Mouse (Mus musculus): Measurements from ENCODE around the gene Ppp4r2. TPM values are rescaled to one million over a fixed set of nuclear protein-coding genes. Genes with fewer than 3 reads are reported as not detected.

The Ppp4r2 gene
- polyA plus RNA-seq, 2 experiments, result 10.6 to 13.6 TPM

DNA sequence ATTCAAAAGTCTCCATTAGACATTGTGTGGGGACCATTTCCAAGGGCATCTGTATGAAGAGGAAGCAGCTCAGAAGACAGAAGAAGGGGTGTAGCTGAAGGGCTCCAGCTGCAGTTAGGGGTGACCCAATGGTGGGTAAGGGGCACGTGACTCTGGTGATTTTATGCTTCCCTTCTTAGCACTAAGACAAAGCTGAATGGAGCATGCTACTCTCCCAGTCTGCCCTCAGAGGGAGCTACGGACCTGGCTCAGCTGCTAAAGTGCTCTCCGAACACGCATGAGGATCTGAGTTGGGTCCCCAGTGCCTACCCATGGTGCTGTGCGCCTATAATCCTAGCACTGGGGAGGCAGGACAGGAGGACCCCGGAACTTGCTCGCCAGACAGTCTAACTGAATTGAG, 52.0 kb downstream of the Ppp4r2 start:
- no peaks in the 10 kb centered on the region for H3K36me3 ChIP-seq (replicated peaks; ENCODE audit: control insufficient read depth, insufficient read depth, low read depth)
- TF ChIP-seq EP300 (IDR thresholded peaks at IDR 0.05; ENCODE audit: low read depth) (no peak), CTCF (IDR thresholded peaks at IDR 0.05; ENCODE audit: low read depth) (no peak)
- H3K4me1 ChIP-seq (replicated peaks; ENCODE audit: control insufficient read depth in 2 of 2, insufficient read depth in 2 of 2, low read length in 1 of 2), result peaks cover 0 to 2% of the 10 kb centered on the region in 2 experiments; a peak in 1 of 4 replicates
- no peak overlapping the region for H3K9ac ChIP-seq (replicated peaks)
- H3K9me3 ChIP-seq (ENCODE audit: control insufficient read depth, low read length), result no peaks in the 10 kb centered on the region
- no peak overlapping the region for H3K27ac ChIP-seq
- H3K27me3 ChIP-seq (ENCODE audit: control insufficient read depth, insufficient read depth, low read length), result no peaks in the 10 kb centered on the region
- WGBS (ENCODE audit: insufficient replicate concordance), result 60% methylated on average over 7 of the region's 7 CpGs
- no peak overlapping the region for H3K4me2 ChIP-seq (ENCODE audit: low read depth)
- no peak overlapping the region for H3K4me3 ChIP-seq (ENCODE audit: insufficient read depth in 1 of 2, low read depth in 2 of 2, low read length in 2 of 2)
- ATAC-seq (ENCODE audit: insufficient read depth) (no peak), DNase-seq (ENCODE audit: low read depth in 3 of 3, low spot score in 3 of 3) (no peak)

DNA sequence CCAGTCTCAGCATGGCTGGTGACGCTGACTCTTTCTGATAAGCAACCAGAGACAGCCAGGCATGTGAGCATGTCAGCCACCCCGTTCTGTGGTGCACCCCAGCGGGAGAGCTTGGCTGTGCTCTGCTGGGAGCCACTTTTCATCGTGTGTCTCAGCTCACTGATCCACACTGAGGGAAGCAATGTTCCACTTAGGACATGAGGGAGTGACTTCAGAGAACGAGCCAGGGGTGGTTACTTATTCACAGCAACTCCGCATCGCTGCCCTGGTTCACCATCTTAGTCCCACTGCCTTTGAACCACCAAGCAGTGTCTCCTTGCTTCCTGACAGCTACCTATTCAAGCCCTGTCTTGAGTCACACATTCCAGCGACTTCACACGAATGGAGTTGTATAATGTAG, 53.6 kb downstream of the Ppp4r2 start:
- Histone ChIP-seq H3K4me3 (ENCODE audit: insufficient read depth in 1 of 2, low read depth in 2 of 2, low read length in 2 of 2) (no peak overlapping the region), H3K9me3 (ENCODE audit: control insufficient read depth, low read length) (no peaks in the 10 kb centered on the region), H3K4me2 (ENCODE audit: low read depth) (no peak overlapping the region), H3K9ac (replicated peaks) (no peak overlapping the region), H3K4me1 (replicated peaks; ENCODE audit: control insufficient read depth in 2 of 2, insufficient read depth in 2 of 2, low read length in 1 of 2) (peaks cover 0 to 2% of the 10 kb centered on the region in 2 experiments; a peak in 1 of 4 replicates), H3K27me3 (ENCODE audit: control insufficient read depth, insufficient read depth, low read length) (no peaks in the 10 kb centered on the region), H3K27ac (no peak overlapping the region), H3K36me3 (replicated peaks; ENCODE audit: control insufficient read depth, insufficient read depth, low read depth) (no peaks in the 10 kb centered on the region)
- WGBS (ENCODE audit: insufficient replicate concordance), result 67% methylated on average over 9 of the region's 9 CpGs
- TF ChIP-seq CTCF (IDR thresholded peaks at IDR 0.05; ENCODE audit: low read depth) (no peak), EP300 (IDR thresholded peaks at IDR 0.05; ENCODE audit: low read depth) (no peak)
- no peak for DNase-seq (ENCODE audit: low read depth in 3 of 3, low spot score in 3 of 3)
- ATAC-seq (ENCODE audit: insufficient read depth), result no peak

- no peak overlapping the region for H3K4me2 ChIP-seq (ENCODE audit: low read depth)
- no peaks in the 10 kb centered on the region for H3K4me1 ChIP-seq (replicated peaks; ENCODE audit: control insufficient read depth in 2 of 2, insufficient read depth in 2 of 2, low read length in 1 of 2)
- no peak overlapping the region for H3K27ac ChIP-seq
- no peak overlapping the region for H3K4me3 ChIP-seq (ENCODE audit: insufficient read depth in 1 of 2, low read depth in 2 of 2, low read length in 2 of 2)
- H3K9me3 ChIP-seq (ENCODE audit: control insufficient read depth, low read length), result no peaks in the 10 kb centered on the region
- H3K9ac ChIP-seq (replicated peaks), result no peak overlapping the region
- H3K36me3 ChIP-seq (replicated peaks; ENCODE audit: control insufficient read depth, insufficient read depth, low read depth), result no peaks in the 10 kb centered on the region
- ATAC-seq (ENCODE audit: insufficient read depth) (no peak), DNase-seq (ENCODE audit: low read depth in 3 of 3, low spot score in 3 of 3) (no peak)
- no peaks in the 10 kb centered on the region for H3K27me3 ChIP-seq (ENCODE audit: control insufficient read depth, insufficient read depth, low read length)
- WGBS (ENCODE audit: insufficient replicate concordance), result 67% methylated on average over 6 of the region's 6 CpGs
- TF ChIP-seq CTCF (IDR thresholded peaks at IDR 0.05; ENCODE audit: low read depth) (no peak), EP300 (IDR thresholded peaks at IDR 0.05; ENCODE audit: low read depth) (no peak)
These were observed 55.9 kb downstream of the Ppp4r2 start for GRCm38 (mm10) chr6:100889340-100889739.

DNA sequence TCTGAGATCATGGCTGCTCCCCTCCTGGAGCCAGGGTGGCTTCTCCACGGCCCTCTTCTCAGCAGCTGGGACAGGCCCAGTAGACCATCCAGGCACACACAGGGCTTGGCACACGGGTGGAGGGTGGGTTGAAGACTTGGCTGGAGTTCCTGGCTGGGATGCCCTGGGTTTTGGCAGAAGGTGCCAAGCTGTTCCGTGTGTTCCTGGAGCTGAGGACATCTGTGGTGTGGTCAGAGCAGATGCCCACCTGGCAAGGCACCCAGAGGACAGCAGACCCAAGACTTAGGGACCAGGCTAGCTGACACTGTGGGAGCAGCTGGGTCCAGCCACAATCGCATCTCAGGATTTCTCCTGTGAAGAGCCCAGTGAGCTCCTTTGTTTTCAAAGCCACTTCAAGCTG, 59.1 kb downstream of the Ppp4r2 start:
- 56% methylated on average over 4 of the region's 4 CpGs for WGBS (ENCODE audit: insufficient replicate concordance)
- Histone ChIP-seq H3K4me3 (ENCODE audit: insufficient read depth in 1 of 2, low read depth in 2 of 2, low read length in 2 of 2) (no peak overlapping the region), H3K4me2 (ENCODE audit: low read depth) (no peak overlapping the region), H3K27me3 (ENCODE audit: control insufficient read depth, insufficient read depth, low read length) (no peaks in the 10 kb centered on the region), H3K4me1 (replicated peaks; ENCODE audit: control insufficient read depth in 2 of 2, insufficient read depth in 2 of 2, low read length in 1 of 2) (no peaks in the 10 kb centered on the region), H3K36me3 (replicated peaks; ENCODE audit: control insufficient read depth, insufficient read depth, low read depth) (no peaks in the 10 kb centered on the region), H3K27ac (no peak overlapping the region), H3K9ac (replicated peaks) (no peak overlapping the region), H3K9me3 (ENCODE audit: control insufficient read depth, low read length) (no peaks in the 10 kb centered on the region)
- DNase-seq (ENCODE audit: low read depth in 3 of 3, low spot score in 3 of 3) (no peak), ATAC-seq (ENCODE audit: insufficient read depth) (no peak)
- TF ChIP-seq CTCF (IDR thresholded peaks at IDR 0.05; ENCODE audit: low read depth) (no peak), EP300 (IDR thresholded peaks at IDR 0.05; ENCODE audit: low read depth) (no peak)

GRCm38 (mm10) chr6:100893073-100893472, 59.7 kb downstream of the Ppp4r2 start:
- TF ChIP-seq EP300 (IDR thresholded peaks at IDR 0.05; ENCODE audit: low read depth), result no peak
- TF ChIP-seq CTCF (IDR thresholded peaks at IDR 0.05; ENCODE audit: low read depth), result no peak
- H3K4me1 ChIP-seq (replicated peaks; ENCODE audit: control insufficient read depth in 2 of 2, insufficient read depth in 2 of 2, low read length in 1 of 2), result no peaks in the 10 kb centered on the region
- no peak overlapping the region for H3K4me3 ChIP-seq (ENCODE audit: insufficient read depth in 1 of 2, low read depth in 2 of 2, low read length in 2 of 2)
- no peak for DNase-seq (ENCODE audit: low read depth in 3 of 3, low spot score in 3 of 3)
- ATAC-seq (ENCODE audit: insufficient read depth), result no peak
- H3K4me2 ChIP-seq (ENCODE audit: low read depth), result no peak overlapping the region
- H3K9ac ChIP-seq (replicated peaks), result no peak overlapping the region
- H3K36me3 ChIP-seq (replicated peaks; ENCODE audit: control insufficient read depth, insufficient read depth, low read depth), result no peaks in the 10 kb centered on the region
- H3K9me3 ChIP-seq (ENCODE audit: control insufficient read depth, low read length), result no peaks in the 10 kb centered on the region
- WGBS (ENCODE audit: insufficient replicate concordance), result 40% methylated on average over 5 of the region's 5 CpGs
- no peaks in the 10 kb centered on the region for H3K27me3 ChIP-seq (ENCODE audit: control insufficient read depth, insufficient read depth, low read length)
- no peak overlapping the region for H3K27ac ChIP-seq

Data from liver, embryonic 14.5 days (tissue).